9 mouse cellular contexts compared by ENCODE assay signal in the genomic region with DNA sequence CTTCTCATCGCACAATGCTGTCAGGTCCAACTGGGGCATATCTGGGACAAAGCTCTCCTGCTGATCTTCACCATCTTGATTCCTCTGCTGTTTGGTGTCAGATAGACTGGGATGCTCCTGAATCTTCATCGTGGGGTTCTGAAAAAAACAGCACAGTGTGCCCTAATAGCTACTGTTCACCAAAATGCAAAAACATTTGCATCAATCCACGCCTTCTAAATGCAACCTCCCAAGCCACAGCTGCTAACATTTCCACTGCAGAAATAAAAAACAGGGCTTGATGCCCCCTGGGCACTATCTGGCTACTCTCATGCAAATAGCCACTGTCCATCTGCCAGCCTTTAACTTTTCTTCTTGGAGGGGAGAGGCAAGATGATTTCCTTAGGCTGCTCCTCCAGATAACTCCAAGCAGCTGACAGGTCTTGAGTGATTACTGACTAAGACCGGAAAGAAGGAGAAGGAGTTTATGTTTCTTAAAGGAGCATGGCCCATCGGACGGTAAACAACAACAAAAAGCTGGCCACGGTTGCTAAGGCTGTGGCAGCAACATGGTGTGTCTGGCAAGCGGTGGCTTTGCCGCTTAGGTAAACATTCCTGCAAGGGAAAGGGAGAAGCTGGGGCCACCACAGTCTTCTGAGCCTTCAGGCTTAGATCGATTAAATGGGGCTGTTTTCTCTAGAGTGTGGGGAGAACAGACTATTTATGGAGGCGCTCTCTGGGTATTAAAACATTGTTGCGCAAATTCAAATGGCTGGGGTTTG. TPM values are rescaled to one million over a fixed set of nuclear protein-coding genes. Genes with fewer than 3 reads are reported as not detected.
DNase-seq lines count a peak whose midpoint lies in the region; ATAC-seq and TF ChIP-seq lines count a peak whose summit lies in the region.
"Had no signal": no experiment of that assay in that cellular context is flagged by ENCODE, and none has a peak within 500 bp of the region (broad histone marks: within the 10 kb centered on the region; RNA-seq: fewer than 3 reads in every experiment).

No protein-coding gene starts in this region.

- H3K27ac ChIP-seq in heart, embryonic 11.5 days (ENCODE audit: low read depth, low read length): no peak overlapping the region
- H3K27ac ChIP-seq in limb, embryonic 12.5 days: peak overlapping the region; percentile 41
- H3K27ac ChIP-seq in heart, adult 2 months: no peak overlapping the region

- peak overlapping the region; percentile 24; the same call in 1 of the 2 replicates for H3K4me2 ChIP-seq in heart, embryonic 11.5 days
- peak overlapping the region; percentile 31 for H3K4me2 ChIP-seq in limb, embryonic 12.5 days

- no peak for TF ChIP-seq POLR2A in heart, adult 2 months (IDR thresholded peaks at IDR 0.05; ENCODE audit: insufficient read depth, low read depth, low read length)

- no peak for TF ChIP-seq CTCF in heart, adult 2 months (IDR thresholded peaks at IDR 0.05)

- H3K4me1 ChIP-seq in heart, embryonic 11.5 days (ENCODE audit: control insufficient read depth, insufficient read depth, low read length): no peaks in the 10 kb centered on the region
- peaks cover 12% of the 10 kb centered on the region; the same call in 1 of the 2 replicates for H3K4me1 ChIP-seq in limb, embryonic 12.5 days (replicated peaks)
- H3K4me1 ChIP-seq in heart, adult 2 months (ENCODE audit: control insufficient read depth, insufficient read depth, low read length): peaks cover 3% of the 10 kb centered on the region; the same call in 1 of the 2 replicates

- no peaks in the 10 kb centered on the region for H3K79me2 ChIP-seq in heart, adult 2 months (replicated peaks; ENCODE audit: control insufficient read depth, insufficient read depth, low read length)

- no peaks in the 10 kb centered on the region for H3K27me3 ChIP-seq in heart, embryonic 11.5 days (ENCODE audit: control insufficient read depth, insufficient read depth, low read length)
- no peaks in the 10 kb centered on the region for H3K27me3 ChIP-seq in limb, embryonic 12.5 days
- no peaks in the 10 kb centered on the region for H3K27me3 ChIP-seq in heart, adult 2 months (ENCODE audit: control insufficient read depth, insufficient read depth, low read length)
- H3K27me3 ChIP-seq: CH12.LX had no signal

- ATAC-seq in heart, embryonic 11.5 days (replicated peaks; ENCODE audit: insufficient number of reproducible peaks, low FRiP score, low TSS enrichment): no peak
- no peak for ATAC-seq in limb, embryonic 12.5 days (ENCODE audit: insufficient number of reproducible peaks, insufficient read depth, low FRiP score, low TSS enrichment, low read depth)

- intact Hi-C loops in heart, postnatal 25 days (cut with DNase I): loop anchor here (5.0 kb wide), 1 partner anchor 57 kb away; a partner anchor contains a TSS
- intact Hi-C loops in heart, adult 2 months (cut with DNase I): no loop called here
- intact Hi-C loops in left cerebral cortex, postnatal 10 days (cut with DNase I): no loop called here

- H3K9ac ChIP-seq in heart, embryonic 11.5 days (ENCODE audit: low read depth, low read length): no peak overlapping the region
- H3K9ac ChIP-seq in limb, embryonic 12.5 days (replicated peaks): no peak overlapping the region
- no peak overlapping the region for H3K9ac ChIP-seq in heart, adult 2 months (ENCODE audit: low read depth, low read length)

- no peak for TF ChIP-seq EP300 in heart, adult 2 months (IDR thresholded peaks at IDR 0.05; ENCODE audit: insufficient read depth, low read depth, low read length)

- 31% methylated on average over 12 of the region's 12 CpGs for WGBS in heart, embryonic 11.5 days (ENCODE audit: insufficient replicate concordance)
- 23% methylated on average over 12 of the region's 12 CpGs for WGBS in limb, embryonic 12.5 days
- WGBS in heart, adult 2 months: 52% methylated on average over 12 of the region's 12 CpGs

- H3K4me3 ChIP-seq in heart, embryonic 11.5 days (ENCODE audit: low read depth, low read length): no peak overlapping the region
- H3K4me3 ChIP-seq in limb, embryonic 12.5 days (replicated peaks): no peak overlapping the region
- no peak overlapping the region for H3K4me3 ChIP-seq in heart, adult 2 months

- no peaks in the 10 kb centered on the region for H3K36me3 ChIP-seq in heart, embryonic 11.5 days (ENCODE audit: control insufficient read depth, insufficient read depth, low read length)
- no peaks in the 10 kb centered on the region for H3K36me3 ChIP-seq in limb, embryonic 12.5 days
- peaks cover 4% of the 10 kb centered on the region; the same call in 1 of the 2 replicates for H3K36me3 ChIP-seq in heart, adult 2 months (ENCODE audit: control insufficient read depth, insufficient read depth, low read length)

- H3K9me3 ChIP-seq in heart, embryonic 11.5 days (replicated peaks; ENCODE audit: control insufficient read depth, low read length): no peaks in the 10 kb centered on the region
- H3K9me3 ChIP-seq in limb, embryonic 12.5 days: no peaks in the 10 kb centered on the region

- DNase-seq in heart, postnatal 25 days (ENCODE audit: low spot score): no peak
- peak; percentile 82 for DNase-seq in brain, adult 2 months (ENCODE audit: low read depth, low spot score)
- peak; percentile 22 for DNase-seq in embryo, embryonic 11 days
- DNase-seq in thymus, postnatal 36 days: no peak
- no peak for DNase-seq in heart, adult 2 months
- DNase-seq in left cerebral cortex, postnatal 10 days (ENCODE audit: extremely low spot score in 1 of 2, low spot score in 2 of 2): no peak

RNA-seq across cellular contexts. Expression of a gene that starts 58.4 kb away (rescaled TPM):
- polyA plus RNA-seq in heart, embryonic 11.5 days (2014; fragmentation: Nextera tagmentation; extraction: Ambion mirVana): 2.1 and 2.2 TPM in 2 replicates
- under 1 TPM; 0.52 to 0.92 TPM for total RNA-seq in heart, postnatal 25 days (2021)
- 2.5 and 3.4 TPM in 2 replicates for polyA plus RNA-seq in limb, embryonic 12.5 days (2016; fragmentation: Nextera tagmentation; extraction: Ambion mirVana)
- 1 to 10 TPM in 1 of 2 experiments, under 1 TPM in 1; 0.63 to 1.6 TPM for total RNA-seq in heart, adult 2 months (2021)
- polyA plus RNA-seq in heart, adult 2 months (2012; rRNA removed): 0.78 and 1.4 TPM in 2 replicates
- 100 to 1,000 TPM; 190 to 217 TPM for total RNA-seq in left cerebral cortex, postnatal 10 days (2021)
- total RNA-seq: CH12.LX had no signal

RNA-seq across cellular contexts. Expression of a gene that starts 59.1 kb away (rescaled TPM):
- polyA plus RNA-seq in heart, embryonic 11.5 days (2014; fragmentation: Nextera tagmentation; extraction: Ambion mirVana): 6.7 and 10.2 TPM in 2 replicates
- 10 to 100 TPM; 21.2 to 27.4 TPM for total RNA-seq in heart, postnatal 25 days (2021)
- 5.0 and 5.5 TPM in 2 replicates for polyA plus RNA-seq in limb, embryonic 12.5 days (2016; fragmentation: Nextera tagmentation; extraction: Ambion mirVana)
- 10 to 100 TPM; 16.4 to 26.5 TPM for total RNA-seq in heart, adult 2 months (2021)
- polyA plus RNA-seq in heart, adult 2 months (2012; rRNA removed): 5.1 and 6.6 TPM in 2 replicates
- total RNA-seq in left cerebral cortex, postnatal 10 days (2021): 10 to 100 TPM; 12.3 to 12.7 TPM

Comparison
In these comparisons a context has a peak if more than half of its experiments do, and no peak if none do; other contexts are left out.
1. DNase-seq: peak in brain, adult 2 months (single experiment) and embryo, embryonic 11 days (single experiment); none in heart, postnatal 25 days (single experiment), thymus, postnatal 36 days (0 of 2), heart, adult 2 months (0 of 2) and left cerebral cortex, postnatal 10 days (0 of 2).
2. RNA of a gene that starts 58.4 kb away (total RNA-seq): 190 to 217 TPM in left cerebral cortex, postnatal 10 days; 0.63 to 1.6 TPM in heart, adult 2 months and 0.52 to 0.92 TPM in heart, postnatal 25 days; every median in the first group is over 10 times any median in the second.